Mouse (Mus musculus) spleen, postnatal 4 days (tissue): Measurements from ENCODE around the gene Lrba.

ENCODE experiments used
- DNase-seq, 2 experiments: peaks; one replicate each; pipeline ENCODE4 v3.0.0; 2022; ENCODE audit warnings: low spot score in 2 of 2

Lrba gene

DNA sequence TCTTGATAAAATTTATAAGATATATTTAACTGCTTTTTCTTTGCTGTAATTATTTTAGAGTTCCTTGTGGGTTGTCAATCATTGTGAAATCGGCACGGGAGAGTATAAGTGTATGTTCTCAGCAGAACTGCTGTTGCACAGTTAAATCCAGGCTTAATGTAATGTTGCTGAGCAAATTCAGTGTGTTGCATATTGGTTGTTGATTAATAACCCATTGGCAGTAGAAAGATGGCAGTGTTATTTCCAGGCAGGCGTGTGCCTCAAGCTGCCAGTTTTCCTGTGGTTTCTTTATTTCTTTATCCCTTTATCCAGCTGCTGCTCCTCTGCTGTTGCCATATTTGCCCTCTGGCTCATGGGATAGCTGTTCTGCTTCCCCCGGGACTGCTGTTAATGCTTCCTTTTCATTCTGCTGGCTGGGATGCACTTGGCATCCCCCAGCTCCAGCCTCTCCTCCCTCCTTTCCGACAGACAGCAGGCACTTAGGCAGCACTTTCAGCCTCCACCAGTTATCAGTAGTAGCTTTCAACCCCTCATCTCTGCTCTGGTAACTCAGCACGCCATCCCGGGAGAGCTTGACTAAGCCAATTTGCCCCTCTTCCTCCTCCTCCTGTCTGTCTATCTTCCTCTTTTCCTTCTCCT, 463.2 kb downstream of the Lrba start:
- DNase-seq, result no peak

GRCm38 (mm10) chr3:86688438-86688837, 464.0 kb downstream of the Lrba start:
- no peak for DNase-seq

DNA sequence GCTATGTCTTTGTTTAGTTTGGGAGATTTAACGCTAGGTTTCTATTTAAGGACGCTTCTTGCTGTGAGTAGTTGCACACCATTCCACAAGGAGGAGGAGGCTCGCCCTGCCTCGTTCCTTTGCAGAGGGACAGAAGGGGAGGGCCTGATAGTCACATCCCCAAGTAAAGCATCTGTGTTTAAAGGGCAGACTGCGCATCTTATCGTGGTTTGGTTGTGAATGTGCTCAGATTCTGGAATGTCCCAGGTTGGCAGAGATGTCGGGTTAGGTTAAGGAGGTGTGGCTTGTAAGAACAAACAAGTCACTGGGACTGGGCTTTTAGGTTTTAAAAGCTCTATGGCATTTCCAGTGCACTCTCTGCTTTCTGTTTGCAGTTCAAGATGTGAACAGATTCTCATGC, 464.8 kb downstream of the Lrba start:
- no peak for DNase-seq

- no peak for DNase-seq
These were observed 468.3 kb downstream of the Lrba start for GRCm38 (mm10) chr3:86692779-86693178.

- no peak for DNase-seq
These were observed 469.1 kb downstream of the Lrba start for GRCm38 (mm10) chr3:86693553-86693952.

GRCm38 (mm10) chr3:86698947-86699346, 474.5 kb downstream of the Lrba start:
- DNase-seq, result no peak

GRCm38 (mm10) chr3:86701163-86701563, 476.7 kb downstream of the Lrba start:
- DNase-seq, result no peak

DNA sequence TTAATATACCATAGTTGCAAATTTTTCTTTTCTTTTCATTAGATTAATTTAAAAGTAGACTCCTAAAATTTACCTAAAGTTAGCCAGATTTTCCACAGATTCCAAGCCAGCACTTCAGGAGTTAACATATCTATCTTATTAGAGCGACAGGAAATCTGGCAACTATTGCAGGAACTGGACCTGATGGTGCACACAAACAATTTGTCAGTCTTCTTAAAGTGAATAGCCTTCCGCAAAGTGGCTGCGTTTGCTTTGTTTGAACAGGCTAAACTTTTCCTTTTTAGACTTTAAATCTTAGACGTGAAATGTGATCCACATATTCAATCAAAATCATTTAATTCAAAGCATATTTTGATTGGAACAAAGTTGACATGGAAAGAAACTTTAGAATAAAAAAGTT, 485.0 kb downstream of the Lrba start:
- no peak for DNase-seq

DNA sequence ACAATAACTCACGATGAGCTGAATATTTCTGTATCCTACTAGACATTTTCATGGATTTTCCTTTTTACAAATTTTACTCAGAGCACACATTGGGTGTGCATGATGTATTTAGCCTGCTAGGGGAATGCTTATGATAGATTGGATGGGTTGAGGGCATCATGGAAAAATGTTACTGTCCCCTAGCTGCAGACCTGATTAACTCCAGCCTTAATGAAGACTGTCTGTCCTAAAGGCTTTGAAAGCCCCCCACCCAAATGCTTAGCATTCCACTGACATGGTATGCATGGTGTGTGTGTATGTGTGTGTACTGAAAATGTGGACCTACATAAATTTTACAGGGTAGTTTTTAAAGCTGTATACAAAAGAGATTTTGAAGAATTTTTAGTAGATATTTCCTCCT, 487.1 kb downstream of the Lrba start:
- no peak for DNase-seq

DNA sequence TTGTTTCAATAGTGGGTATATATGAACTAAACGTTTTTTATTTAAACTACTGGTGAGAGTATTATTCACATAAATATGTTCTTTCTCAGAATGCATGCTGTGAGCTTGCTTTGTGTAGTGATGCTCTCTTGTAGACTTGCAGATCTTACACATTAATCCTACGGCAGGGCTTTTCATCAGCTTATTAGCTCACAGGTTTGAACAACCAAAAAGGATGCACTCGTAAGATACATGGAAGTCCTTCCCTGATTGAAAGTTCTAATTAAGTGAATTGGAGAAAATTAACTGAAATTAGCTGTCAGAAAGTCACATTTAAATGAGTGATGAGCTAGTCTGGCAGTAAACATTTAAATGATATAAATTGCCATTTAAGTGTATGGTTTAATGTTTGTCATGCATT, 488.3 kb downstream of the Lrba start:
- DNase-seq, result no peak

DNA sequence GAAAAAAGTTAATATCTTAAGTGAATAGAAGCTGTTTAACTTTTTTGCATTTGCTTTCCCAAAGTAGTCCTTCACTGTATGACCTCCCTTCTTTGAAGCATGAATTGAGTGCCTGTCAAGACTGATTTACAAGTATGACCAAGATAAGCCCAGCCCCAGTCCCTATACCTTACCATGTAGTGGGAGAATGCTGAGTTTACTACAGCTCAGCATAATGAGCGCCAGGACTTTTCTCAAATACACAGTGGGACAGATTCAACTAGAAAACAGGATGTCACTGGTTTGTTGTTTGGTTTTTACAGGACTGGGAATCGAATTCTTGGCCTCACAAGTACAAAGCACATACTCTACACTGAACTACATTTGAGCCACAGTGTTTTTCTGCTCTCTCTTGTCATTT, 490.0 kb downstream of the Lrba start:
- no peak for DNase-seq

DNA sequence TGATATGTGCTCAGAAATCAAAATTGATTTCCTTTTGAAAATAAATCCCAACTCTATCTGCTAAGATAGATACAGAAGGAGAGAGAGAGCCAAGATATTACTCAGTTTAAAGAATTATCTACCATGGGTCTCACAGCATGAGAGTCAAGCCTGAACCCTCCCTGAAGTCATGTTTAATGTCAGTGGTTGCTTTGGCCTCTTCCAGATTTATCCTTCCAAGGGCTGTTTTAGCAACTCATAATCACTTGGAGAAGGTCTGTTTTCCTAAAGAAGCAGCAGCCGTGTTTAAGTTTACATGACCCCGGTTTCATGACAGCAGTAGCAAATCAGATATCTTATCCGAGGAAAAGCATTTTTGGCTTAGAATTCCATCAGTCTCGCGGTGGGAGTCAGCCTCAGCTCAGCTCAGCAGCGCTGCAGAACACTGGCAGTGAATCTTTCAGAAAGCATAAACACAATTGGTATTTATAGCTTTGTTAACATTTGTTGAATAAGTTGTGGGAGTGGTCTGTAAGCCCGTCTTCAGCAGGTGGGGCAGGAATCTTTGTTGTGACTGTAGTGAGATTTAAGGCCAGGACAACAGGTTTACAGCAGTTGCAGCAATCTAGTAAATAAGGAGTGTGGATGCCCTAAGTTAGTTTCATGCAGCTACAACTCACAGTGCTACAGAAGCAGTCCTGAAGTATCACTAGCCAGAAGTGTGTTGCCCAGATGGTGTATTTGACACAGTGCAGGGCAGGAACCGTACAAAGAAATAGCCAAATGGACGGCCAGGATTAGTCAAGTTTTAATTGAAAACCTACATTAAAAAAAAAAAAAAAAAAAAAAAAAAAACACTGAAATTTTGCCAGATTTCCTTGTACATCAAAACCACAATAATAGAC, 499.2 kb downstream of the Lrba start:
- DNase-seq, result no peak

DNA sequence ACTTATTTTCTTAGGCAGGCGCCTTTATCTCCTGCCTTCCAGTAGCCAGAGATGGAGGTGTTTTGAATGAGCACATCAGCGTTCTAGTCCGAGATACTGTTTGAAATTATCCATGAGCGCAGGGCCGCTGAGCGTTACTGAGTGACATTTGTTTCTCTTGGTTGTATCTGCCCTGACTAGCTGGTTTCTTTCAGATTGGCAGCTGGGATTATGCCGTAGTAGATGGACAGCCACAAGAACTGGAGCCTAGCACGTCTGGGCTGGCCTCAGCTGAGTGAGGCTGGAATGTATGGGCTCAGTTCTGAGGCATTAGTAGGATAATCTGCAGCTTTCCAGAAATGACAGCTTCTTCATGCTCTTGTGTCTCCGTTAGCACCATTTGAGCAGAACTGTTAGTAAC, 500.6 kb downstream of the Lrba start:
- DNase-seq, result no peak

DNA sequence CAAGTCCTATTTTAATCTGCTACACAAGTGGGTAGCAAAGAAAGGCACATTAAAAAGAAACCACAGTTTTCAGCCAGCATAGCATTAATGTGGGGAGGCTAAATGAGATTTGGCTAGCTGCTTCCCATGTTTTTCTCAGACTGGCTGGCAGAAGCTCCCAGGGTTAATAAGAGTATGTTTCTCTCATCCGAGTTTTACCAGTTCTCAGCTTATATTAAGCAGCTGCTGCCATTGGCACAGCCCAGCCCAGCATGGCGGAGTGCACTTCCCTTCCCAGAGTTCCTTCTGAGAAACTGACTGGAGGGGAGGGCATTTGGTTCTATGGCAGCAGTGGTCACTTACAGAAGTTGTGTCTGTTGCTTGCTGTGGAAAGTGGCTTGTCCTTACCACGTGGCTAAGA, 514.4 kb downstream of the Lrba start:
- DNase-seq, result no peak

GRCm38 (mm10) chr3:86739745-86740144, 515.3 kb downstream of the Lrba start:
- DNase-seq, result no peak

DNA sequence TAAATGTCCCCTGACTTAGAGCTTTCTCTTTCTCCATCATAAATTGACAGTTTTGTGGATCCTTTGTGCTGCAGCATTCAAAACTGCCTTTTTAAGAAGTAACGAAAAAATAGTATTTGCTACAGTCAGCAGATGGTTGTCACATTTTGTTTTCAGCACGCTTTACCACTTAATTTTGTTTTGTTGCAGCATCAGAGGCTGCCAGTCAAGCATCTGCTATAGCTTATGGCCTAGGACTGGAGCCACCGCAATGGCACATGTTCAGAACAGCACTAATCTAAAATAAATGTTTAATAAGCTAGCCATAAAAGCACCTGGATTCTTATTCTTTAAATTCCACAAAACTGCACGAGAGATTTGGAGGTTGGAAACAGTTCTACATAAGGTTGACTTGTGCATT, 520.9 kb downstream of the Lrba start:
- no peak for DNase-seq

GRCm38 (mm10) chr3:86745769-86746512, 521.5 kb downstream of the Lrba start:
- DNase-seq, result no peak

DNA sequence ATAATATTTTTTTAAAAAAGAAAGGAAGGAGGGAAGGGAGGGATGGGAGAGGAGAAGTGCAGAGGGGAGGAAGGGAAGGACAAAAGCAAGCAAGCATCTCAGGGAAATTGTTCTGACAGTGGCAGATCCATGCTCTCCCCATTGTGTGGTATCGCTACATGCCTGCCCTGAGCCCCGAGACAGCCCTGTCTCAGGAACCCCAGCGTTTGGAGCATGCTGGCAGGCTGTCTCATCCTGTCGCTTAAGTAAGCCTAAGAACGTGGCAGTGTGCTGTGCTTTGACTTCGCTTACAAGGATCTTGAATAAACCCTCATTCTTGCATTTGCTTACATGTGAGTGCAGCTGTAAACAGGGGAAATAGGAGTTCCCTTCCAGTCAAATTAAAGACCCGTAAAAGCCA, 526.2 kb downstream of the Lrba start:
- DNase-seq, result no peak

DNA sequence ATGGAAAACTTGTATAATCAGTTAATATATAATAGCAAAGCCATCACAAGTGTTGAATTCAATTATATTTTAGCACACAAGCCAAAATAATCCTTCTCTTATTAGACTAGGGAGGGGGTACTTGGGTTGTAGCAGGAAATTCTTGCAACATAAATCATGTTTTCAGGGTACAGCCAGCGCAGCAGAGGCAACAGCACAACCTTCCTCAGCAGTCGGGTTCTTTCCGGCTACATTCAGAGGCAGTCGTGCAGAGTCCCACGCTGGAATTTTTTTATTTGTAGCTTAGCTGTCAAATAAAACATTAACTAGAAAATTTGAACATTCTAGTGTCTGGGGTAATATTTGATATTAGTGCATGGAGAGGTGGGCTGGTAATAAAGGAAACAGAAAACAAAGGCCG, 529.7 kb downstream of the Lrba start:
- DNase-seq, result peak in 1 of 2 experiments; percentile 26

DNA sequence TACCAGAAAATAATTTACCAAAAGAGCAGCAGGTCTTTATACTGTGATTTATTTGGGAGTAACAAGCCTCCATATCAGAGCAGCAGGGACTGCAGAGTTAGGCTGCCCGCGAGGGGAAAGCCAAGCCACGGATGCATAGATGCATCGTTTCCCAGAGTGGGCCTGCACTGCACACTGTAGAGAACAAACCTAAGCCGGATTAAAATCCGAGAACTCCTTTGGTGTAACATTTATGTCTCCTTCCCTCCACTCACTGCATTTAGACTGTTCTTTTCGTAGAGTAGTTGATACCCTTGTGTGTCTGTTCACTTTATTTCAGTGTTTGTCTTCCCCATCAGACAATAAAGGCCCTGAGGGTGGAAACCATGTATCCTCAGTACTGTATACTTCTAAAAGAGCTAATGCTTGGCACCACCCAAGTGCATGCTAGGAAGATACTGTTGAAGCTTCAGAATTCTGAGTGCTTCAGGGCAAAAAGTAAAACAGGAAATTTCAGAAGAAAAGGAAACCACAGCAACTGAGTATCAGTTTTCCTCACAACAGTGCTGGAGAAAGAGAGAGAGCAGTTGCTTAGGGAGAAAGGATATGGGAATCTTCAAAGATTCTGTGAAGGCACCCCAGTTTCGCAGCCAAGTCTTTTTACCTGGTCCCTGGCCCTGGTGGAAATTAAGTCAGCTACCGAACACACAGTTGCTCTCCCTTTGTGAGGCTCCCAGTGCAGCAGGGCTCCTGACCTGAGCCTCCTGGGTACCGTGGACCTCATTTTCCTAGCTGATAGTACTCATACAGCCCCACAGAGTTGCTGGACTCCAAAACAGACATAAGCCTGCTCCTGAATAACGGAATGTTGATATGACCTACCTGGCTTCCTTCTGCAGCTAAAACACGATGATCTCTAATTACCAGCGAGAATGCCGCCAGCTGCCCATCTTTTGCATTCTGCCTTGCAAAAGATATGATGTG, 530.4 kb downstream of the Lrba start:
- DNase-seq, result peak in 1 of 2 experiments; percentile 40

GRCm38 (mm10) chr3:86756548-86756947, 532.1 kb downstream of the Lrba start:
- DNase-seq, result no peak
